ENCODE assay signal across 19 mouse cellular contexts in genomic region chr7:75704862-75705261, GRCm38 (mm10).
DNase-seq lines count a peak whose midpoint lies in the region; ATAC-seq and TF ChIP-seq lines count a peak whose summit lies in the region.
"Had no signal": no experiment of that assay in that cellular context is flagged by ENCODE, and none has a peak within 500 bp of the region (broad histone marks: within the 10 kb centered on the region; RNA-seq: fewer than 3 reads in every experiment).

No protein-coding gene starts in this region.

- TF ChIP-seq POLR2A in bone marrow macrophage, adult 2 months (IDR thresholded peaks at IDR 0.05; ENCODE audit: borderline replicate concordance, low read depth, low read length), result no peak

- no peak overlapping the region for H3K4me2 ChIP-seq in liver, embryonic 13.5 days
- H3K4me2 ChIP-seq in liver, embryonic 11.5 days, result no peak overlapping the region
- H3K4me2 ChIP-seq: embryonic facial prominence, embryonic 12.5 days; embryonic facial prominence, embryonic 15.5 days; forebrain, embryonic 15.5 days; heart, embryonic 11.5 days; hindbrain, embryonic 13.5 days had no signal

- no peak for DNase-seq in liver, embryonic 13.5 days
- DNase-seq in liver, embryonic 11.5 days (ENCODE audit: low spot score), result no peak
- DNase-seq in brain, adult 2 months (ENCODE audit: low read depth, low spot score), result peak; percentile 11
- DNase-seq in right cerebral cortex, adult 18-20 months, result no peak
- DNase-seq in kidney, postnatal 25 days, result no peak
- DNase-seq: adrenal gland, adult 2 months; adrenal gland, postnatal 14 days; cerebellum, adult 11 months; cerebellum, adult 9-11 months; gastrocnemius, postnatal 10 days had no signal

- 0 out of 2 replicates have a peak, but pooled peaks have one; percentile 42 for ATAC-seq in liver, embryonic 13.5 days (ENCODE audit: low read depth)
- ATAC-seq in liver, embryonic 11.5 days (replicated peaks; ENCODE audit: low FRiP score), result no peak
- ATAC-seq in megakaryocyte-erythroid progenitor cell, adult 5-6 weeks (replicated peaks; ENCODE audit: low FRiP score, low TSS enrichment, poor library complexity, severe bottlenecking), result peak; percentile 78
- ATAC-seq: CD4-positive, CD25-positive, alpha-beta regulatory T cell, adult 4 months; forebrain, embryonic 15.5 days; hindbrain, embryonic 16.5 days had no signal

- H3K4me3 ChIP-seq in liver, embryonic 13.5 days (replicated peaks), result no peak overlapping the region
- no peak overlapping the region for H3K4me3 ChIP-seq in liver, embryonic 11.5 days (ENCODE audit: low read depth, low read length)
- no peak overlapping the region for H3K4me3 ChIP-seq in bone marrow macrophage, adult 2 months (ENCODE audit: insufficient read depth, low read length)
- H3K4me3 ChIP-seq: embryonic facial prominence, embryonic 12.5 days; embryonic facial prominence, embryonic 15.5 days; forebrain, embryonic 15.5 days; hindbrain, embryonic 13.5 days had no signal

- TF ChIP-seq CTCF in bone marrow macrophage, adult 2 months (IDR thresholded peaks at IDR 0.05; ENCODE audit: low read depth, low read length), result no peak

- WGBS in liver, embryonic 13.5 days (ENCODE audit: insufficient replicate concordance), result 65% methylated on average over 6 of the region's 6 CpGs
- 88% methylated on average over 6 of the region's 6 CpGs for WGBS in liver, embryonic 11.5 days

- peaks cover 83% of the 10 kb centered on the region for H3K36me3 ChIP-seq in liver, embryonic 13.5 days
- peaks cover 12% of the 10 kb centered on the region for H3K36me3 ChIP-seq in liver, embryonic 11.5 days (ENCODE audit: control insufficient read depth, insufficient read depth, low read length)
- H3K36me3 ChIP-seq: forebrain, embryonic 15.5 days had no signal

- no peaks in the 10 kb centered on the region for H3K27me3 ChIP-seq in liver, embryonic 13.5 days
- no peaks in the 10 kb centered on the region for H3K27me3 ChIP-seq in liver, embryonic 11.5 days (replicated peaks; ENCODE audit: control insufficient read depth, insufficient read depth, low read length)
- H3K27me3 ChIP-seq: embryonic facial prominence, embryonic 12.5 days; embryonic facial prominence, embryonic 15.5 days; forebrain, embryonic 15.5 days; hindbrain, embryonic 13.5 days had no signal

- no peak overlapping the region for H3K9ac ChIP-seq in liver, embryonic 13.5 days
- H3K9ac ChIP-seq in liver, embryonic 11.5 days (ENCODE audit: low read depth, low read length), result no peak overlapping the region
- H3K9ac ChIP-seq: embryonic facial prominence, embryonic 12.5 days; embryonic facial prominence, embryonic 15.5 days; forebrain, embryonic 15.5 days; hindbrain, embryonic 13.5 days had no signal

- H3K4me1 ChIP-seq in liver, embryonic 13.5 days (replicated peaks), result peaks cover 26% of the 10 kb centered on the region
- no peaks in the 10 kb centered on the region for H3K4me1 ChIP-seq in liver, embryonic 11.5 days (replicated peaks; ENCODE audit: control insufficient read depth, insufficient read depth, low read length)
- H3K4me1 ChIP-seq in bone marrow macrophage, adult 2 months (ENCODE audit: control insufficient read depth, insufficient read depth, low read length), result peaks cover 40% of the 10 kb centered on the region
- H3K4me1 ChIP-seq: embryonic facial prominence, embryonic 15.5 days; forebrain, embryonic 15.5 days; hindbrain, embryonic 13.5 days had no signal

- H3K27ac ChIP-seq in liver, embryonic 13.5 days, result no peak overlapping the region
- H3K27ac ChIP-seq in liver, embryonic 11.5 days (ENCODE audit: low read depth, low read length), result no peak overlapping the region
- H3K27ac ChIP-seq in bone marrow macrophage, adult 2 months (ENCODE audit: insufficient read depth, low read depth, low read length), result peak overlapping the region; percentile 39
- H3K27ac ChIP-seq: embryonic facial prominence, embryonic 15.5 days; forebrain, embryonic 15.5 days; hindbrain, embryonic 13.5 days had no signal

- H3K9me3 ChIP-seq in liver, embryonic 13.5 days (replicated peaks), result no peaks in the 10 kb centered on the region
- no peaks in the 10 kb centered on the region for H3K9me3 ChIP-seq in liver, embryonic 11.5 days (ENCODE audit: control insufficient read depth, low read length)
- H3K9me3 ChIP-seq: embryonic facial prominence, embryonic 12.5 days; embryonic facial prominence, embryonic 15.5 days; forebrain, embryonic 15.5 days; hindbrain, embryonic 13.5 days had no signal
